Mouse (Mus musculus) cerebellum, postnatal 25 days (tissue): Measurements from ENCODE around the gene Mnat1.

Experiments
- DNase-seq, 2 experiments: peaks; one replicate each; pipeline ENCODE4 v3.0.0; 2021; ENCODE audit warnings: mixed read lengths in 2 of 2

The Mnat1 gene

GRCm38 (mm10) chr12:73241960-73242359 is 118.4 kb downstream of the Mnat1 start:
- peak in 1 of 2 experiments; percentile 8 for DNase-seq

GRCm38 (mm10) chr12:73245687-73246086 is 122.2 kb downstream of the Mnat1 start:
- no peak for DNase-seq

- DNase-seq, result no peak
Measured at GRCm38 (mm10) chr12:73255006-73255405, 131.5 kb downstream of the Mnat1 start.

- no peak for DNase-seq
Measured at GRCm38 (mm10) chr12:73259269-73259668, 135.8 kb downstream of the Mnat1 start.

- no peak for DNase-seq
Measured at GRCm38 (mm10) chr12:73260339-73260738, 136.8 kb downstream of the Mnat1 start.

- DNase-seq, result no peak
Measured at GRCm38 (mm10) chr12:73265381-73265978, 142.0 kb downstream of the Mnat1 start.

- DNase-seq, result no peak
Measured at GRCm38 (mm10) chr12:73266597-73266996, 143.1 kb downstream of the Mnat1 start.

GRCm38 (mm10) chr12:73268497-73268896 is 145.0 kb downstream of the Mnat1 start:
- DNase-seq, result peak; percentile 15 to 41

GRCm38 (mm10) chr12:73269531-73269930 is 146.0 kb downstream of the Mnat1 start:
- DNase-seq, result no peak

- DNase-seq, result no peak
Measured at GRCm38 (mm10) chr12:73269933-73270332, 146.4 kb downstream of the Mnat1 start.

- DNase-seq, result no peak
Measured at GRCm38 (mm10) chr12:73274921-73275320, 151.4 kb downstream of the Mnat1 start.

- DNase-seq, result peak; percentile 94 to 95
Measured at GRCm38 (mm10) chr12:73286287-73287092, 163.0 kb downstream of the Mnat1 start, which contains the start of the genes Trmt5 and Slc38a6. Trmt5 (minus strand) TSS chr12:73286710. Slc38a6 (plus strand) TSS chr12:73286779.

GRCm38 (mm10) chr12:73287609-73288008 is 164.1 kb downstream of the Mnat1 start:
- DNase-seq, result no peak

GRCm38 (mm10) chr12:73288626-73289025 is 165.1 kb downstream of the Mnat1 start:
- no peak for DNase-seq

- no peak for DNase-seq
Measured at GRCm38 (mm10) chr12:73294884-73295283, 171.4 kb downstream of the Mnat1 start.

- no peak for DNase-seq
Measured at GRCm38 (mm10) chr12:73295505-73296140, 172.1 kb downstream of the Mnat1 start.

GRCm38 (mm10) chr12:73298621-73299020 is 175.1 kb downstream of the Mnat1 start:
- no peak for DNase-seq

GRCm38 (mm10) chr12:73300531-73300930 is 177.0 kb downstream of the Mnat1 start:
- no peak for DNase-seq

- no peak for DNase-seq
Measured at GRCm38 (mm10) chr12:73304636-73305035, 181.1 kb downstream of the Mnat1 start.

GRCm38 (mm10) chr12:73307750-73308149 is 184.2 kb downstream of the Mnat1 start:
- DNase-seq, result no peak

GRCm38 (mm10) chr12:73308711-73309110 is 185.2 kb downstream of the Mnat1 start:
- no peak for DNase-seq

- no peak for DNase-seq
Measured at GRCm38 (mm10) chr12:73317706-73318686, 194.5 kb downstream of the Mnat1 start.
